Mouse (Mus musculus) midbrain, embryonic 11.5 days (tissue): ENCODE measurements around the gene Clpb. TPM values are rescaled to one million over a fixed set of nuclear protein-coding genes. Genes with fewer than 3 reads are reported as not detected.

ENCODE experiments used
- ATAC-seq: fragments of 200-750 bp; cut with Nextera tagmentation; 2 replicates; pipeline ENCODE4 v1.8.0; 2017; ENCODE audit warnings: moderate TSS enrichment, moderate library complexity; ENCODE audit not compliant: low FRiP score
- DNase-seq: peaks from one replicate; pipeline ENCODE4 v3.0.0; 2015; ENCODE audit warnings: low spot score; ENCODE audit errors: missing footprints
- H3K27ac ChIP-seq: fragments of 300-500 bp; sonication (generic); 2 replicates; pipeline ENCODE4 v1.5.1; 2014; ENCODE audit warnings: low read depth, low read length
- H3K27me3 ChIP-seq: fragments of 300-500 bp; sonication (generic); 2 replicates; pipeline ENCODE4 v1.6.1; 2014; ENCODE audit warnings: mild to moderate bottlenecking, low read length, moderate library complexity, mixed read lengths; ENCODE audit not compliant: control insufficient read depth, insufficient read depth
- H3K36me3 ChIP-seq: fragments of 300-500 bp; sonication (generic); 2 replicates; pipeline ENCODE4 v1.6.1; 2014; ENCODE audit warnings: mild to moderate bottlenecking, low read length, moderate library complexity, mixed read lengths; ENCODE audit not compliant: control insufficient read depth, insufficient read depth
- H3K4me1 ChIP-seq: fragments of 300-500 bp; sonication (generic); 2 replicates; pipeline ENCODE4 v1.6.1; 2014; ENCODE audit warnings: low read length; ENCODE audit not compliant: control insufficient read depth, insufficient read depth
- H3K4me2 ChIP-seq: fragments of 300-500 bp; sonication (generic); 2 replicates; pipeline ENCODE4 v1.6.1; 2014; ENCODE audit warnings: mild to moderate bottlenecking, moderate library complexity
- H3K4me3 ChIP-seq: fragments of 300-500 bp; sonication (generic); 2 replicates; pipeline ENCODE4 v1.5.1; 2014; ENCODE audit warnings: low read depth, low read length
- H3K9ac ChIP-seq: fragments of 300-500 bp; sonication (generic); 2 replicates; pipeline ENCODE4 v1.6.1; 2014; ENCODE audit warnings: low read length
- H3K9me3 ChIP-seq: fragments of 300-500 bp; sonication (generic); 2 replicates; pipeline ENCODE4 v1.6.1; 2016; ENCODE audit warnings: low read length; ENCODE audit not compliant: control insufficient read depth
- WGBS: fragments of 180-500 bp; shearing (Covaris S2); extraction: QIAGEN DNeasy Blood & Tissue Kit; methylation state at CpG from one replicate; pipeline ENCODE4 v1.1.7; 2014; 5-methylcytosine and 5-hydroxymethylcytosine counted together
- polyA plus RNA-seq: library from polyadenylated mRNA; unstranded; fragments of >200 nt; fragmentation: Nextera tagmentation; extraction: Ambion mirVana; gene quantifications from 2 replicates; pipeline ENCODE4 v1.2.1, GENCODE M21; 2014

Clpb gene
- polyA plus RNA-seq, 1 experiment from 2014 or later: 38.8 TPM

DNA sequence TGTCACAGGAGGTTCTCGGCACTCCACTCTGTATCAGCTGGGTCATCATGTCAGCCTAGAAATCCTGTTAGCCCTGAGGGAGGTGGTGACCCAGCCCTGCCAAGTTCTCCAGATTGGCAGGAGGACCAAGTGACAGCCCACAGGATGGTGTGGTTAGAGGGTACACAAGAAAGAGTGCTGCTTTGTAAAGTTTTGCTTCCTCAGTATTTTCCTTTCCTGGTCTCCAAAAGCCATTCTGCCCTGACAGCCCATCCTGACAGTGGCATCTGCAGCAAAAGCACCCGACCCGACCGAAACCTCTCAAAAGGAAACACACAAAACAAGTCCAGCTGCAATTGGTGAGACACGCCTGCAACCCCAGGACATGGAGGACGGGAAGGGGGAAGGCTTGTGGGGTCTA, 180.8 kb downstream of the Clpb start:
- Histone ChIP-seq H3K36me3 (no peaks in the 10 kb centered on the region), H3K27me3 (no peaks in the 10 kb centered on the region), H3K9me3 (no peaks in the 10 kb centered on the region), H3K4me2 (no peak overlapping the region), H3K4me3 (no peak overlapping the region), H3K27ac (no peak overlapping the region), H3K4me1 (no peaks in the 10 kb centered on the region), H3K9ac (no peak overlapping the region)
- no peak for ATAC-seq
- WGBS: 81% methylated on average over 6 of the region's 6 CpGs
- peak; percentile 14 for DNase-seq

Other genes with a start within 250 kb of the Clpb start
- gene Pde2a, start 241.9 kb upstream of the Clpb start, polyA plus RNA-seq: 11.1 and 13.0 TPM in 2 replicates
- not detected in 2 replicates for gene Art2b, start 78.0 kb upstream of the Clpb start, polyA plus RNA-seq
- 0.52 and 1.1 TPM in 2 replicates for gene Phox2a, start 154.7 kb downstream of the Clpb start, polyA plus RNA-seq
- gene Inppl1, start 174.6 kb downstream of the Clpb start, polyA plus RNA-seq: 33.9 and 35.5 TPM in 2 replicates
- gene Folr2, start 193.6 kb downstream of the Clpb start, polyA plus RNA-seq: 1.5 and 1.7 TPM in 2 replicates
- 80.6 and 87.8 TPM in 2 replicates for gene Anapc15, start 200.1 kb downstream of the Clpb start, polyA plus RNA-seq
- 11.6 and 12.4 TPM in 2 replicates for gene Folr1, start 207.2 kb downstream of the Clpb start, polyA plus RNA-seq
- gene Lamtor1, start 242.3 kb downstream of the Clpb start, polyA plus RNA-seq: 120 and 132 TPM in 2 replicates
- 0.19 and 0.59 TPM in 2 replicates for gene Tomt, start 242.7 kb downstream of the Clpb start, polyA plus RNA-seq